Mouse (Mus musculus): ENCODE measurements around the gene Disp2.

GRCm38 (mm10) chr2:118733341-118733740 lies 46.2 kb upstream of the Disp2 start:
- TF ChIP-seq CTCF (conservative IDR thresholded peaks at IDR 0.05; ENCODE audit: low read length) = no peak
- TF ChIP-seq POU5F1 (IDR thresholded peaks at IDR 0.05; ENCODE audit: borderline replicate concordance, low read length) = no peak
- no peak for TF ChIP-seq NANOG (IDR thresholded peaks at IDR 0.05; ENCODE audit: borderline replicate concordance, low read length)
